Mouse (Mus musculus) CH12.LX (cell line): Measurements from ENCODE around the gene Fars2.

Experiments used
- CHD1 ChIP-seq: IDR thresholded peaks from 2 replicates; pipeline ENCODE4 v1.6.1; 2012; ENCODE audit warnings: low read depth, low read length, improper control_type of control experiment, inconsistent platforms
- CTCF ChIP-seq, 2 experiments: IDR thresholded peaks in 1 of 2; conservative IDR thresholded peaks in 1 of 2; 2 replicates each; pipeline ENCODE4 v1.5.1; 2011 to 2012; ENCODE audit warnings: low read depth in 2 of 2, low read length in 2 of 2, improper control_type of control experiment in 1 of 2, inconsistent platforms in 1 of 2, mild to moderate bottlenecking in 1 of 2, moderate library complexity in 1 of 2
- MAX ChIP-seq: IDR thresholded peaks from 2 replicates; pipeline ENCODE4 v1.6.1; 2011; ENCODE audit warnings: low read length, improper control_type of control experiment
- MAZ ChIP-seq: IDR thresholded peaks from 2 replicates; pipeline ENCODE4 v1.6.1; 2012; ENCODE audit warnings: low read depth, mild to moderate bottlenecking, inconsistent platforms, low read length, improper control_type of control experiment, moderate library complexity
- POLR2A ChIP-seq: IDR thresholded peaks from 2 replicates; pipeline ENCODE4 v1.6.1; 2011; ENCODE audit warnings: low read depth, mild to moderate bottlenecking, improper control_type of control experiment, low read length
- POLR2AphosphoS2 ChIP-seq: IDR thresholded peaks from 2 replicates; pipeline ENCODE4 v1.6.1; 2011; ENCODE audit warnings: low read depth, low read length, improper control_type of control experiment

GRCm38 (mm10) chr13:36518144-36518571 lies 400.9 kb downstream of the Fars2 start:
- TF ChIP-seq POLR2A (no peak), MAX (no peak), POLR2AphosphoS2 (no peak), CTCF (conservative IDR thresholded peaks at IDR 0.05 in 1 of 2, IDR thresholded peaks at IDR 0.05 in 1 of 2; ENCODE audit: low read depth in 2 of 2, low read length in 2 of 2) (no peak), CHD1 (no peak), MAZ (no peak)
